Mouse (Mus musculus): Measurements from ENCODE around the gene Efna5.

GRCm38 (mm10) chr17:62625646-62626020 lies 255.5 kb downstream of the Efna5 start:
- TF ChIP-seq CTCF (IDR thresholded peaks at IDR 0.05; ENCODE audit: low read depth, low read length) (no peak), GATA1 (IDR thresholded peaks at IDR 0.05; ENCODE audit: borderline replicate concordance, low read length) (no peak), GATA2 (IDR thresholded peaks at IDR 0.05; ENCODE audit: borderline replicate concordance, low read depth, low read length) (no peak), TAL1 (conservative IDR thresholded peaks at IDR 0.05; ENCODE audit: low read depth, low read length) (no peak)
